Mouse (Mus musculus) mature B cell (primary cell): ENCODE measurements around the gene Maoa.

ENCODE experiments used
- in situ Hi-C: fragments of 300-500 bp; cut with MboI; formaldehyde crosslinking; loops from 2 replicates; pipeline ENCODE4 v1.14.3; 2019

Maoa gene

DNA sequence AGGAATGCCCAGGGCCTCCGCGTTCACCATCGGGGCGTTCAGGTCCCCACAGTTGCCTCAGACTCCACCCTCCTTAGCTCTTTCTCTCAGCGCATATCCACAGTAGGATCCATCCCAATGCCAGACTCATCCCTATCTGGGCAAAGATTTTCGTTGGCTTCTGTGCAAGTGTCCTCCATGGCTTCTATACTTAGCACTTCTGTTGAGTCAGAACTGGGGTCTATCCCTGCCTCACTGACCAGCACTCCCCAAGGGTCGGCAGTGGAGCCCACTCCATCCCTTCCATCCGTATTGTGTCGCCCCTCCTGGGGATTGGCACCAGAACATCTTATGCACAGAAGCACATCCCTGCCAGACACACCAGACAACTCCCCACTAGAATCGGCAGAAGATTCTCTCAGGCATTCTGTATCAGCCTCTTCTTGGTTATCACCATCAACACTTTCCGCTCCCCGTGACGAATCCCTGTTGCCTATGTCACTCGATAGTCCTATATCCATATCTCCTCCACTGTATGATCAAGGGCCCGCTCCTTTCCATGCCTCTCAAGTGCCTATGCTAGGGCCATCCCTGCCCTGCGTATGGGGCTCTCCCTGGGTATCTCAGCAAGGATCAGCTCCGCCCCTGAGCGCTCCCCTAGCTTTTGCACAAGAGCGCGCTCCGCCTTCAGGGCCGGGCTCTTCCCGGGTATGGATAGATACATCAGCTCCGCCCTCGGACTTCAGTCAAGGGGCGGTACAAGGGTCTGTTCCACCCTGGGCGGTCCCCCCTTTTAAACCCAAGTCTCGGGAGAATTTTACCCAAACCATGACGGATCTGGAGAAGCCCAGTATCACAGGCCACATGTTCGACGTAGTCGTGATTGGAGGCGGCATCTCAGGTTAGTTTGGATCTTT, at the start of gene Maoa:
Gene Maoa (plus strand): TSS at position 665 of the 896 bp plus-strand sequence.
- in situ Hi-C loops, result no loop called here

DNA sequence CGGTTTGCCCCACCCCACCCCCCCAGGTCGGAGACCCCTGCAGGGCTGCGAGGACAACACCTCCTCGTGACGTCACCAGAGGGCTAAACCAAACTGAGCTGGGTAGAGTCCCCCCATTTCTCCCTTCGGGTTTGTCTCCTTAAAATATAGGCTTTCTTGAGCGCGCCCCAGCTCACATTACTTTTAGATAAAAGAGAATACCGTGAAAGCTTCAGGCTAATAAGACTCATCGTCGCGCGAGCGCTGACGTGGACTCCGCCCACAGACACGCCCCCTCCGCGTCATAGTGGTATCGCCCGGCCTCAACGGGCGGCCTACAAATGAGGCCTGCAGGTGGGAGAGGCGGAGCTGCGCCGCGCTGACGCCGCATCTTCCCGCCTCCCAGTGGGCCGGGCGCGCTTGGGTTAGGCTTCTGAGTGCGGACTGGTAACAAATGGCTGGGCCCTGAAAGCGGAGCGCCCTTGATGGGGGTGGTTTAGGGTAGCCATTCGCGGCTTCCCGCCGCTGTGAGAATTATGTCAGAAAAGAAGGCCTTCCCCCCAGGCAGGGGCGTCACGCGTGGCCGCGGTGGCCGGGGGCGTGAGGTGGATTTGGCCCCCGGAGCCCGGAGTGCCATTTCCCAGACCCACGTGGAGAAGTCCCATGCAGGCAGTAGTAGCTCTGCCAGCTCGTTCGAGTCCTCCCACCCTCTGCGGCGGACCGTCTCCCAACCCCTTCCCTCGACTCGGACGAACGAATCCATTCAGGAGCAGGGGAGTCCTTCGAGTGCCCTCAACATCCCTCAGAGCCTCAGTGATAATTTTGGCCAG, 1.1 kb upstream of the Maoa start:
- in situ Hi-C loops, result no loop called here

DNA sequence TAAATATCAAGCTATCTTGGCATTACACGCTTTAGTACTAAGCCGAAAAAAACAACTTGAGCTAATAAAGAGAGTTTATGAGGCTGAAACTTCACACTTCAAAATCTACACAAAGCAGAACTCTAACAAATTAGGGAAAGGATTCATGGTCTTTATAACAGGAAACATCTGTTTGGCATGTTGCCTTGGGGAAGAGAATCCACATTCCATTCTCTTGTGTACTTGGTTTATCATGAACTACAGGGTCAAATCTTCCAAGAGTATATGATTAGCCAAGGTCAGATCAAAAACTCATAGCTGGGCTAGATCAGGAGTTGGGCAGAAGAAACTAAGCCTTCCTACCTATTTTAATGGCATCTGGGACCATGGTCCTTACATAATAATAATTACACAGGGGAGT, 37.0 kb downstream of the Maoa start:
- in situ Hi-C loops, result no loop called here

DNA sequence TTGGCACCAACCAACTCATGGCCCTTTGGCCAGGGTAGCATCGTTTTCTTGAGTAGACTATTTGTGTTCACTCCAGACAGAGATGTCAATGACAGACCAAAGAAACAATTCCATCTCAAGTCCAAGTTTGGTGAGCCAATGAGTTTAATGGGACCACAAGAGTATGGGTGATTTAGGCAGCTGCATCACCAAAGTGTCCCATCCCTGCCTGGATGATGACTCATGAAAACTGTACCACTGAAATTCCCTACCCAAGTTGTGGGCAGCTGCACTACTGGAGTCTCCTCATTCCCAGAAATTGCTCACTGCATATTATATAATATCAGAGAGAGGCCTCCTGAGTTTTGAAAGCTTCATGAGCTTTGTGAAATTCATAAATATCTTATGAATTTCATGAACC, 86.6 kb downstream of the Maoa start:
- in situ Hi-C loops, result no loop called here

DNA sequence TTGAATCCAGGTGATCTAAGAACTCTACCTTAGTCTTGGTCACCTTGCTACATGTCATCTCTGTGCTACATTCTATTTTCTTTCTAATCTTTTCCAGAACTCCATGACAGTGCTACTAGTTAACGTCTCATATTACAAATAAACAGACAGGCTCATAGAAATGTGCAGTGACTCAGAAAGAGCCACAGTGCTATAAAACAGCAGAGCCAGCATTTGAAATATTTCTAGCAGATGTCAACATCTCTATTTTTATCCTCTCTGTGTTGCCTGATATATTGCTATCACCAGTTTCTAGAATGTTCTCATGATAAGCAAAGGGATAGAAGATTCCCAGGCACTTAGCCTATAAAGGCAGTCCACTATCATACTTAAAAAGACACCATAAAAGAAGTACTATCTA, 94.5 kb downstream of the Maoa start:
- in situ Hi-C loops, result no loop called here
